Mouse (Mus musculus) liver, embryonic 14 days (tissue): ENCODE measurements around the gene Soga1. TPM values are rescaled to one million over a fixed set of nuclear protein-coding genes. Genes with fewer than 3 reads are reported as not detected.

Source experiments
- polyA plus RNA-seq: library from polyadenylated mRNA; depleted of rRNA; stranded (reverse); fragments of >200 nt; gene quantifications from 2 replicates; pipeline ENCODE4 v1.2.3, GENCODE M21; 2012; rRNA removed

Soga1 gene
- 1.6 and 1.8 TPM in 2 replicates for polyA plus RNA-seq

DNA sequence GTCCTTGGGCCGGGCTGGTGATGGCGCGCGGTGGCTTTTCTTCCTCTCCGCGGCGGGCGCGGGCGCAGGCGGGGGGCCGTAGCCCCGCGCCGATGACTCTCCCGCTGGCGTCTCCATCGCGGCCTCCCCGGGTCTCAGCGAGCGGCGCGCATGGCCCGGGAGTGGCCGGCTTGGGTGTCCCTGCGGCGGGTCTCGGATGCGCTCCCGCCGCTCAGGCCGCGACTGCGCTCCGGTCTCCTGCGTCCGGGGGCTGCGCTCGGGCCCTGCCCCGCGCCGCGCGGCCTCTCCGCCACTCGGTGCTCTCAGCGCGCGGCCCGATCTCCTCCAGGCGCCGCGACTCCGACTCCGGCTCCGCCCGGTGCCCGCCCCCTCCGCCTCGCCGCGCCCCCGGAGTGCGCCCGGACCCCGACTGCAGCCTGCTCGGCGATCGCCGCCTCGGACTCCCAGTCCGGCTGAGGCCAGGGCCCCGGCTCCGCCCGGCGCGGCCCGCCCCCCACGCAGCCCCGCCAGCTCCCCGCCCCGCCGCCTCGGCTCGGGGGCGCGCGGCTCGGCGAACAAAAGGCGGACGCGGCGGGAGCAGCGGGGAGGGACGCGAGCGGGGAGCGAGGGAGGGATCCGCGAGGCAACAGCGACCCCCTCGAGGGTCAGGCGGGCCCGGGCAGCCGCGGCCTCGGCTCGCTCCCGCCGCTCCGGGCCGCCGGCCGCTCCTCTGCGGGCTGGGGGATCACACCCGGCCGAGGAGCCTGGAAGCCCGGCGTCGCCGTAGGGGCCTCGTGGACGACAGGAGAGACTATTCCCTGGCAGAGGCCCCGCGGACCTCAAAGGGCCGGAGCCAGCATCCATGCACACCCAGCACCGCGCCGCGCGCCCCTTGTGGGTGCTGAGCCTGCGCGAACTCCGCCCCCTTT is at the start of gene Soga1:
TSS of gene Soga1 (minus strand) at position 462 of the 908 bp plus-strand sequence.

DNA sequence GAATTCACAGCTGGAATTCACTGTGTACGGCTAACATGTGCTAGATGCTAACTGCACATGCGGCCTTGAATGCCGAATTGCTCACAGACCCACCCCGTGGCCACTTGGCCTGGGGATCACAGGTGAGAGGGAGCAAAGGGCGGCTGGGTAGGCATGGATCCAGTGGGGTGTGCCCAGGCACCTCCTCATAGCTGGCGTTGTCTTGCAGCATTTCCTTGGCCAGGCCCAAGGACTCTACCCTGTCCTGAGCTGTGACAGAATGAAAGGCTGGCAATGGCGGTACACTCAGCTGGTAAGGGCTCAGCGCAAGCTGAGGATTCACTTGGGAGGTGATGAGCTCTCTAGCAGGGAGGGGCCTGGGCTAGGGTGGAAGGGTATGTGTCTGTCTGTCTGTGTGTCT is 7.7 kb upstream of the Soga1 start, which contains the start of gene Tldc2:
TSS of gene Tldc2 (plus strand) at position 260 of the 400 bp plus-strand sequence.

DNA sequence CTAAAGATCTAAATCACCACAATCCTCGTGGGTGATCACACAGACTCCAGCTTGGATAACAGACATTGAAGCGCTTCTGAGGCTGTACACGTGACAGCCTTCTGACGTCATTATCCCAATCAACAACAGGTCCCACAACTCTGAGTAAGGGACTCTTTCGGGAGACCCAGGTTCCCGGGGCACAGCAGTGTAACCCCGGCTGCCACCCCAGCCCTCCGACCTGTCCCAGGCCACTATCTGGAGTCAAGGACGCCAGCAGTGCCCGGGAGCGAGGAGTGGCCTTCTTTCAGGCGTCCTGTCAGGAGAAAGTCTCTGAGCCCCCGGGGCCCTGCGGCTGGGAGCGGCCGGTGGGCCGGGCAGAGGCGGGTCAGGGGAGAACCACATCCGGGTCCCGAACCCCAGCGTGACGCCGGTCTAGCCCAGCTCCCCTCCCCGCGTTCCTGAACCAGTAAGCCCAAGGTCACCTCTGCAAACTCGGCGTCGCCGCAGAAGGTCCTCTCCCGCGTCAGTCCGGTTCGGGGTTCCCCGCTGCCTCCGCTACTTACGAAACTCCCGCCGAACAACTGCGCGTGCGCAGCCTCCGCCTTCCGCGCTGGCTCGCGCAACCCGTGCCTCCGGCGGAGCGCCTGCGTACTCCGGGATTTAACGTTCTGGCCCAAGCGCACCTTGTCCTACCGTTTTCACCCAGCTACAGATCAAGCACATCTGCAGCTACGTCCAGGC is 72.4 kb downstream of the Soga1 start, which contains the start of gene Dsn1:
TSS of gene Dsn1 (minus strand) at position 644 of the 723 bp plus-strand sequence.

DNA sequence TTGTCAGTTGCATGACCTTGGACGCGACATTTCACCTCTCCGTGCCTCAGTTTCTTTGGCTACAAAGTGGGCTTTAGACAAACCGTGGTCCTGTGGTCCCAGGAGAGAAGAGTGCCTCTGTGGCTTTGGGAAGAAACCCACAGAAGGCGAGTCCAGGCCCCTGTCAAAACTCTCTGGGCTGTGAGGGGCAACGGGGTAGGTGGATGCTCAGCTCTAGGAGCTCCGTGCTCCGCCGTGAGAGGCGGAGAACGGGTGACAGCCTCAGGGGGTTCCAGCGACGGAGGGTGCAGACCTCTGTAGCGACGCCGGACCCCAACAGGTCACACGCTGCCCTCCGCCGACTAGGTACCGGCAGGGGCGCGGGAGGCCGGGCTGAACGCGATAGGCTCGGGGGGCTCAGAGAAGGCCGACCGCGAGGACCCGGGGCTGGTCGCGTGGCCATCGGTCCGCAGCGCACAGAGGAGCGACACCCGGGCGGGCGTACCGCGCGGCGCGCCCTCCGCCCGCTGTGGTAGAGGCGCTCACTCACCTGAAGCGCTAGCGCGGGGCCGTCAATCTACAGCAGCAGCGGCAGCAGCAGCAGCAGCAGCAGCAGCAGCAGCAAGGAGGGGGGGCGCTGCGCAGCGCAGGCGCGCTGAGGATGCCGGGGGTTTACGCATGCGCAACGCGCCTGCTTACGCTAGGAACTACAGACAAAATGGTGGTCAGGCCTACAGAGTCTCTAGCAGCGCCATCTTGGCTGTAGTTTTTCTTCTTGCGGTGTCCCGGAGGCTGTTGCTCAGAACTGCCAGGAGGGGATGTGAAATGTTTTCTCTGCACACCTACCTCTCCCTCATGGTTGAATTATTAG is 87.4 kb downstream of the Soga1 start, which contains the start of gene Ndrg3:
TSS of gene Ndrg3 (minus strand) at position 587 of the 850 bp plus-strand sequence.

Other genes starting within 250 kb of the Soga1 start
- 4.6 and 4.7 TPM in 2 replicates for gene Tgif2, start 239.2 kb downstream of the Soga1 start, polyA plus RNA-seq
- 0.83 and 1.0 TPM in 2 replicates for gene 4930518I15Rik, start 221.3 kb downstream of the Soga1 start, polyA plus RNA-seq
- gene Rab5if, start 216.1 kb downstream of the Soga1 start, polyA plus RNA-seq: 77.1 and 94.6 TPM in 2 replicates
- gene Sla2, start 192.1 kb downstream of the Soga1 start, polyA plus RNA-seq: 0.90 and 0.93 TPM in 2 replicates
- gene Ndrg3, start 87.2 kb downstream of the Soga1 start, polyA plus RNA-seq: 28.4 and 33.4 TPM in 2 replicates
- gene Dsn1, start 72.1 kb downstream of the Soga1 start, polyA plus RNA-seq: 19.1 and 21.6 TPM in 2 replicates
- 0.06 and 0.13 TPM in 2 replicates for gene Tldc2, start 7.8 kb upstream of the Soga1 start, polyA plus RNA-seq
- 11.5 and 14.8 TPM in 2 replicates for gene Samhd1, start 56.0 kb upstream of the Soga1 start, polyA plus RNA-seq
- gene Rbl1, start 125.3 kb upstream of the Soga1 start, polyA plus RNA-seq: 14.6 and 17.6 TPM in 2 replicates
- gene Rpn2, start 199.8 kb upstream of the Soga1 start, polyA plus RNA-seq: 90.0 and 107 TPM in 2 replicates
- gene Mroh8, start 200.3 kb upstream of the Soga1 start, polyA plus RNA-seq: 0.08 and 0.12 TPM in 2 replicates